Mouse (Mus musculus) spleen, adult 2 months (tissue): ENCODE measurements around the gene Dmp1.

Source experiments
- CTCF ChIP-seq: fragments of 200-500 bp; IDR thresholded peaks from 2 replicates; pipeline ENCODE4 v1.5.1; 2011; ENCODE audit warnings: mild to moderate bottlenecking, inconsistent platforms; ENCODE audit not compliant: insufficient read depth, insufficient read length, insufficient replicate concordance; ENCODE audit errors: extremely low read depth
- POLR2A ChIP-seq: fragments of 200-500 bp; IDR thresholded peaks from 2 replicates; pipeline ENCODE4 v1.6.1; 2011; ENCODE audit warnings: low read depth, low read length, inconsistent platforms

- TF ChIP-seq POLR2A (no peak), CTCF (no peak)
These were observed 41.8 kb downstream of the Dmp1 start for GRCm38 (mm10) chr5:104244261-104244660.
